Mouse (Mus musculus): ENCODE results near the gene Alpk1. TPM values are rescaled to one million over a fixed set of nuclear protein-coding genes. Genes with fewer than 3 reads are reported as not detected.

Gene Alpk1
- polyA plus RNA-seq, 1 experiment from 2014 or later = 0.63 TPM

DNA sequence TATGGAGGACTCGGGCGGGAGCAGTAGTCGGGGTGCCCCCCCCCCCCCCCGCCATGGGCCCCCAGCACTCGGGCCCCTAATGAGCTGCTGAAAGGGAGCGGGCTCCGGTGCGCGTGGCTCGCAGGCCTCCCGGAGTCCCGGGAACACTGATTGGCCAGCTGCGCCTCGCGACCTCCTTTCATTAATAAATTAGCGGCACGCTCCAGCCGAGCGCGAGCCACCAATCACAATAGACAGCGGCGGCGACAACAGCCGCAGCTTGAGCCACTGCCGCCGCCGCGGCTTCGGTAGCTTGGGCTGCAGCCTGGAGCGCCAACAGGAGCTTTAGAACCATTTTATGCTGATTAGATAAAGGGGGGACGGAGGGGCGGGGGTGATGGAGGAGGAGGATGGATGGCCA, 147.8 kb downstream of the Alpk1 start:
- H3K9me3 ChIP-seq (replicated peaks; ENCODE audit: control insufficient read depth, low read length) = no peaks in the 10 kb centered on the region
- peaks cover 88% of the 10 kb centered on the region for H3K27me3 ChIP-seq (ENCODE audit: control insufficient read depth, insufficient read depth, low read depth, low read length)
- H3K36me3 ChIP-seq (ENCODE audit: control insufficient read depth, insufficient read depth) = no peaks in the 10 kb centered on the region
- no peak for ATAC-seq (ENCODE audit: low read depth)
- H3K9ac ChIP-seq (ENCODE audit: low read depth, low read length) = no peak overlapping the region
- peak overlapping the region; percentile 53 for H3K4me2 ChIP-seq (ENCODE audit: low read depth, low read length)
- H3K4me1 ChIP-seq (ENCODE audit: control insufficient read depth, low read depth, low read length) = peaks cover 22% of the 10 kb centered on the region
- H3K27ac ChIP-seq (ENCODE audit: low read length) = no peak overlapping the region
- WGBS (ENCODE audit: insufficient replicate concordance) = 1% methylated on average over 31 of the region's 32 CpGs
- H3K4me3 ChIP-seq (ENCODE audit: low read depth, low read length) = peak overlapping the region; percentile 38

DNA sequence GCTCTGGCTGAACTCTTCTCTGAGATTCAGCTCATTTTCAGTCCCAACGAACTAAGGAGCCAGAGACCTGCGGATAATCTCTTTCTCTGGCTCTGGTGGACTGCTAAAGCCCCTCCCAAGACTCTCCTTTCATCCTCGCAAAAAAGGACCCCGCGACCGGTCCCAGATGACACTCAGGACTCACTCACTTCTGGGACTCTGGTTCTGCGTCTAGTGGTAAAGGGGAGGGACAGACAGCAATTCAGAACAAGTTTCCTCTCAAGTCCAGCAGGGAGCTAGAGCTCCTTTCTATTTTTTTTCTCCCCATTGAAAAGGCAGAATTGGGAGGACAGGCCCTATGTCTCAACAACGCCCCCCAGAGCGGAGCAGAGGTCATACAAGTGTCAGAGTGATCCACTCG, 148.7 kb downstream of the Alpk1 start:
- Histone ChIP-seq H3K4me2 (ENCODE audit: low read depth, low read length) (no peak overlapping the region), H3K4me3 (ENCODE audit: low read depth, low read length) (no peak overlapping the region), H3K4me1 (ENCODE audit: control insufficient read depth, low read depth, low read length) (peaks cover 22% of the 10 kb centered on the region), H3K27me3 (ENCODE audit: control insufficient read depth, insufficient read depth, low read depth, low read length) (peaks cover 92% of the 10 kb centered on the region), H3K36me3 (ENCODE audit: control insufficient read depth, insufficient read depth) (no peaks in the 10 kb centered on the region), H3K9ac (ENCODE audit: low read depth, low read length) (no peak overlapping the region), H3K27ac (ENCODE audit: low read length) (no peak overlapping the region), H3K9me3 (replicated peaks; ENCODE audit: control insufficient read depth, low read length) (no peaks in the 10 kb centered on the region)
- no peak for ATAC-seq (ENCODE audit: low read depth)
- under 1% methylated on average over 10 of the region's 10 CpGs for WGBS (ENCODE audit: insufficient replicate concordance)

DNA sequence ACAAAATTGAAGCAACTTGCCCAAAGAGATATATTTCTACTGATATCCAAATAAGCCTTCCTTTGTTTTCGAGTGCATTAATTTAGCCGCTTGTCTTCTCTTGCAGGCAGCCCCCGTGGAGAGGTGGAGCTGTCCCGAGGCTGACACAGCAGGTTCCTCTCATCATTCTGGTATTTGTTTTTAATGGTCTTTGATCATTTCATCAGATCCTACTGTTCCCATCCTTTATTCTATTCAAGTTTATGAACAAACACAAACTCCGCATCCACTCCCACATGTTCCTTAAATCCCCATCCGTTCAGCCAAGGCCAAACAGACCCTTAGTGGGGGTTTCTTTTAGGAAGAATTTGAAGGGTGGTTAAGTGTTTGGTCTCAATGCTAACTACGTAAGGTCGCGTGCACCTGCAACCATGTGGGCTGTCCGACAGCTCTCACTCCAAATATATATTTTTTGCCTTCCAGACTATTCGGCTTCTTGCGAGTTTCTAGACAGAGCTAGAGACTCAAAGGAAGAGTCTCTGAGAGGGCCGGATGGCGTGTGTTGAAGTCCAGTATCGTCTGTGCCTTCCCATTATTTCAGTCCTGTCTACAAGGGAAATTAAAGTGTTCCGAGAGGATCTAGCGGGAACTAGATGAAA, 149.5 kb downstream of the Alpk1 start:
- Histone ChIP-seq H3K4me3 (ENCODE audit: low read depth, low read length) (no peak overlapping the region), H3K4me1 (ENCODE audit: control insufficient read depth, low read depth, low read length) (peaks cover 22% of the 10 kb centered on the region), H3K27ac (ENCODE audit: low read length) (no peak overlapping the region), H3K36me3 (ENCODE audit: control insufficient read depth, insufficient read depth) (no peaks in the 10 kb centered on the region), H3K9me3 (replicated peaks; ENCODE audit: control insufficient read depth, low read length) (no peaks in the 10 kb centered on the region), H3K27me3 (ENCODE audit: control insufficient read depth, insufficient read depth, low read depth, low read length) (peaks cover 94% of the 10 kb centered on the region), H3K4me2 (ENCODE audit: low read depth, low read length) (no peak overlapping the region), H3K9ac (ENCODE audit: low read depth, low read length) (no peak overlapping the region)
- ATAC-seq (ENCODE audit: low read depth) = no peak
- 6% methylated on average over 17 of the region's 17 CpGs for WGBS (ENCODE audit: insufficient replicate concordance)

DNA sequence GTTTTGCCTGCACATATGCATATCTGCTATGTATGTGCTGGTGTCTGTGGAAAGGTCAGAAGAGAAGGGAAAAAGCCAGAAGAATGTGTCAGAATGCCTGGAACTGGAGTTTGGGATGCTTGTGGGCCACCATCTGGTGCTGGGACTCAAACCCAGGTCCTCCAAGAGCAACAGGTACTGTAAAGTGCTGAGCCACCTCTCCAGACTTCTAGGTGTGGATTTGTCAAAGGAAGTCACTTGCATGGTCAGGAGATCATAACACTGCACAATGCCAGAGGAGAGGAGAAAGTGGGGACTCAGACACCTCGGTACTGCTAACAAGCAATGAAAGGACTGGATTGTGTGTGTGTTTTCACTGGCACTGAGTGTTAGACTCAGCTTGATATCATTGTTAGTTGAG, 150.1 kb downstream of the Alpk1 start:
- H3K9ac ChIP-seq (ENCODE audit: low read depth, low read length) = no peak overlapping the region
- H3K4me3 ChIP-seq (ENCODE audit: low read depth, low read length) = no peak overlapping the region
- H3K9me3 ChIP-seq (replicated peaks; ENCODE audit: control insufficient read depth, low read length) = no peaks in the 10 kb centered on the region
- H3K27me3 ChIP-seq (ENCODE audit: control insufficient read depth, insufficient read depth, low read depth, low read length) = peaks cover 97% of the 10 kb centered on the region
- 0% methylated on average over 1 of the region's 1 CpGs for WGBS (ENCODE audit: insufficient replicate concordance)
- H3K4me1 ChIP-seq (ENCODE audit: control insufficient read depth, low read depth, low read length) = peaks cover 27% of the 10 kb centered on the region
- H3K27ac ChIP-seq (ENCODE audit: low read length) = no peak overlapping the region
- H3K36me3 ChIP-seq (ENCODE audit: control insufficient read depth, insufficient read depth) = no peaks in the 10 kb centered on the region
- no peak for ATAC-seq (ENCODE audit: low read depth)
- H3K4me2 ChIP-seq (ENCODE audit: low read depth, low read length) = no peak overlapping the region

DNA sequence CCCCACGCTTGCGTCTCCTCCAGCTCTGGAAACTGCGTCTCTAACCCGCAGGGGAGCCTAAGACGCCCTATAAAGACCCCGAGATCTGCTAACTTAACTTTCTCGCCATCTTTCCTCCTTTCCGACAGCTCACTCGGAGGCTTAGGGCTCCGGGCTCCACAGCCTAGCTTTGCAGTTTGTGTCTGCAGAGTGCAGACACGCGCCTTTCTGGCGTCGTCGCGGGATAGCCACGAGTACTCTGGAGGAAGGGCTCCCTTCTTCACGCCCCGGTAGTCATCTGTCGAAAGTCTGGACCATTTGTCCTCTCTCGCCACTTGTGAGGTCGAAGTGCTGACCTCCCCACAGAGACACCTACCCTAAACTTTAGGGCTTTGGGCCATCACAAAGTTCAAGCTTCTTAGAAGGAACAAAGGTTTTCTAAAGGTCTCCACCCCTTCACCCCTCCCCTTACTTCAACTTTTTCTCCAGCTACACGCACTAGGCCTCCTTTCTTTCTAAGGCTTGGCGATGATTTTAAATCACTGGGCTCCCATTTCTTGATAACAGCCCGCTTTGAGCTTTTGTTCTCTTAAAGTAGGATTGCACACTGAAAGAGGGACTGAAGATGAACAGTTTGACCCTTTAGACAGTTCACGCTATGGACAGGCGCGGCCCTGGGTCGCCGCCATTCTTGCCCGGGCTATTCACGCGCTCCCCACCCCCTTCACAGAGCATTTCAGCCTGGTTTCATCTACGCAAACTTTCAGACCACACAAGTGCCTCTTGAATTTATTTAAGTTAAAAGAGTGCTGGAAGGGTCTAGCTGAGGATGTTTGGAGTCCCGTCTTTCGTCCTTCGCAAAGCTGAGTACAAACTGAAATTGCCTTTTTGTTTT, 151.8 kb downstream of the Alpk1 start:
- H3K4me2 ChIP-seq (ENCODE audit: low read depth, low read length) = no peak overlapping the region
- ATAC-seq (ENCODE audit: low read depth) = no peak

DNA sequence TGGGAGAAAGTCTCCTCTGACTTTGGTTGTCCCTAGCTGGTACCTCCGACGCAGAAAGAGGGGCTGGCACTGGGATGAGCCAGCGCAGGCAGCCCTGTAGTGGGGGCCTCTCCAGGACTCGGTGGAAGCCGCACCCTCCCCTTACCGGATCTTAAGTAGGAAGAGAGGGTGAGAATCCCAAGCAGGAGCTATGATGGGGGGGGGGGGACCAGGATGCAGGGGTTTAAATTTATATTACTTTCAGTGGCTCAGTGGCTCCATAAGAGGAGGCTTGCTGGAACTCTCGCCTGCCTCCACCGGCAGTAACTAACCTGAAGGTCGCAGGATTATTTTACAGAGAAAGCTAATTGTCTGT, 152.4 kb downstream of the Alpk1 start:
- H3K27ac ChIP-seq (ENCODE audit: low read length) = no peak overlapping the region
- H3K4me3 ChIP-seq (ENCODE audit: low read depth, low read length) = no peak overlapping the region
- ATAC-seq (ENCODE audit: low read depth) = no peak
- peaks cover 88% of the 10 kb centered on the region for H3K27me3 ChIP-seq (ENCODE audit: control insufficient read depth, insufficient read depth, low read depth, low read length)
- no peak overlapping the region for H3K4me2 ChIP-seq (ENCODE audit: low read depth, low read length)
- peaks cover 12% of the 10 kb centered on the region for H3K4me1 ChIP-seq (ENCODE audit: control insufficient read depth, low read depth, low read length)
- 2% methylated on average over 9 of the region's 9 CpGs for WGBS (ENCODE audit: insufficient replicate concordance)
- H3K9me3 ChIP-seq (replicated peaks; ENCODE audit: control insufficient read depth, low read length) = no peaks in the 10 kb centered on the region
- H3K36me3 ChIP-seq (ENCODE audit: control insufficient read depth, insufficient read depth) = no peaks in the 10 kb centered on the region
- H3K9ac ChIP-seq (ENCODE audit: low read depth, low read length) = no peak overlapping the region

More for the DNA sequence above, 151.8 kb downstream of the Alpk1 start:
- H3K9me3 ChIP-seq (replicated peaks; ENCODE audit: control insufficient read depth, low read length) = no peaks in the 10 kb centered on the region
- no peak overlapping the region for H3K4me3 ChIP-seq (ENCODE audit: low read depth, low read length)
- WGBS (ENCODE audit: insufficient replicate concordance) = 2% methylated on average over 37 of the region's 37 CpGs
- H3K9ac ChIP-seq (ENCODE audit: low read depth, low read length) = no peak overlapping the region
- no peak overlapping the region for H3K27ac ChIP-seq (ENCODE audit: low read length)
- peaks cover 93% of the 10 kb centered on the region for H3K27me3 ChIP-seq (ENCODE audit: control insufficient read depth, insufficient read depth, low read depth, low read length)
- no peaks in the 10 kb centered on the region for H3K36me3 ChIP-seq (ENCODE audit: control insufficient read depth, insufficient read depth)
- H3K4me1 ChIP-seq (ENCODE audit: control insufficient read depth, low read depth, low read length) = peaks cover 17% of the 10 kb centered on the region

DNA sequence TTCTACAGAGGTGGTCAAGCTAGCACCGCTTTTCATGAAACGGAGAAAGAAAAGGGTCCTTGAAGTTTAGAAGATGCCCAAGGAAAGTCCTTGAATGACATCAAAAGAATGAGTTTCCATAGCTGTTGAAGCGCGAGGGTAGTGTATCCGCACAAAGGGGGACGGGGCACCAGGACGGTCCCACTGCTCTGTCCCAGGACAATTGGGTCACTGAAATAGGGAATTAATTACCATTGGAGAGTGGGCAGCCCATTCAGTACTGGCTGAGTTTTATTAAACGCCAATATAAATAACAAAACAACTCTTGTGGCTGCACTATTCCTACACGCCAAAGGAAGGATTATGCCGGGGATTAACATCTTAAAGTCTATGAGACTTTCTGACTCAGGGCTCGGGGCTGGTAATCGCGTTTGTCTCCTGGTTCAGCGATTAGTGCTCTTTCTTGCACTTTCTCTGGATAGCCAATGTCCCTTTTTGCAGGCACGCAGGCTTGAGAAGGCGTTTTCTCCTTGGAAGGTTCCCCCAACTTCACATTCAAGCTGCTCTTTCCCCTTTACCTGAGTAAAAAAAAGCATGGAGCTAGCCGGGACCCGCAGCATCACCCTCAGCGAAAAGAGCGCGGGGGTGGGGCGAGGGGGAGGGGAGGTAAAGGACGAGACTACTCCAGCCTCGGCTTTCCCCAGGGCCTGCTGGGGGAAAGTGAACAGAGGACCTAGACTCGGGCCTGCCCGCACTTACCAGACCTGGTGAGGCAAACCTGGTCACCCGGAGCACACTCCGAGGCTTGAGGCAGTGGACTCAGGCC, 153.0 kb downstream of the Alpk1 start:
- 3% methylated on average over 28 of the region's 28 CpGs for WGBS (ENCODE audit: insufficient replicate concordance)
- peaks cover 82% of the 10 kb centered on the region for H3K27me3 ChIP-seq (ENCODE audit: control insufficient read depth, insufficient read depth, low read depth, low read length)

DNA sequence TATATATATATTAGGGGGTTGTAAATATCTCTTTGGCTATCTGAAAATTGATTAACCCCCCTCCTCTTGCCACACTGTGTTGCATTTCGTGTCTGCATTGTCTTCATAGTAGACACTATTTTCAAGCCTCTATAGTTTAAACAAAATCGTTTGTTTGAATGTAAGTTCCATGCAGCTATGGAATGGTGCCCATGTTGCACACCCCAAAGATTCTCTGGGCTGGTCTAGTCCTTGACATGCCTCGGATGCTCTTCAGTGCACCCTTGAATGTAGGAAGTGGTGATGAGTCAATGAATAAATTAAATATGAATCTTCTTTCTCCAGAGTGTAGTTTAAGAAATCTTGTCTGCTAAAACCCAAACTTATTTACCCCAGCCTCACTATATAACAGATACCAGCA, 153.8 kb downstream of the Alpk1 start:
- Histone ChIP-seq H3K27me3 (ENCODE audit: control insufficient read depth, insufficient read depth, low read depth, low read length) (peaks cover 74% of the 10 kb centered on the region), H3K4me2 (ENCODE audit: low read depth, low read length) (no peak overlapping the region), H3K9me3 (replicated peaks; ENCODE audit: control insufficient read depth, low read length) (no peaks in the 10 kb centered on the region), H3K36me3 (ENCODE audit: control insufficient read depth, insufficient read depth) (no peaks in the 10 kb centered on the region), H3K27ac (ENCODE audit: low read length) (no peak overlapping the region), H3K9ac (ENCODE audit: low read depth, low read length) (no peak overlapping the region), H3K4me1 (ENCODE audit: control insufficient read depth, low read depth, low read length) (peaks cover 5% of the 10 kb centered on the region), H3K4me3 (ENCODE audit: low read depth, low read length) (no peak overlapping the region)
- ATAC-seq (ENCODE audit: low read depth) = no peak
- WGBS (ENCODE audit: insufficient replicate concordance) = 8% methylated on average over 3 of the region's 3 CpGs

More for the DNA sequence above, 153.0 kb downstream of the Alpk1 start:
- no peaks in the 10 kb centered on the region for H3K9me3 ChIP-seq (replicated peaks; ENCODE audit: control insufficient read depth, low read length)
- no peak overlapping the region for H3K9ac ChIP-seq (ENCODE audit: low read depth, low read length)
- no peak overlapping the region for H3K27ac ChIP-seq (ENCODE audit: low read length)
- peaks cover 6% of the 10 kb centered on the region for H3K4me1 ChIP-seq (ENCODE audit: control insufficient read depth, low read depth, low read length)
- no peaks in the 10 kb centered on the region for H3K36me3 ChIP-seq (ENCODE audit: control insufficient read depth, insufficient read depth)
- no peak overlapping the region for H3K4me2 ChIP-seq (ENCODE audit: low read depth, low read length)
- no peak overlapping the region for H3K4me3 ChIP-seq (ENCODE audit: low read depth, low read length)
- ATAC-seq (ENCODE audit: low read depth) = no peak

Data from liver, embryonic 16.5 days (tissue).